Mouse (Mus musculus) G1E (cell line): ENCODE data around the gene Rpl26. TPM values are rescaled to one million over a fixed set of nuclear protein-coding genes. Genes with fewer than 3 reads are reported as not detected.
A peak's percentile ranks its signal among the peaks of the same experiment; 100 is the strongest.

Source experiments
- ATAC-seq: 2 replicates; pipeline ENCODE4 v1.8.0; 2016; ENCODE audit warnings: mild to moderate bottlenecking; ENCODE audit not compliant: insufficient number of reproducible peaks, poor library complexity, low FRiP score, severe bottlenecking; ENCODE audit errors: extremely low read depth
- DNase-seq: peaks from one replicate; pipeline ENCODE4 v3.0.0; 2012; ENCODE audit warnings: low spot score
- H3K27me3 ChIP-seq: 2 replicates; pipeline ENCODE4 v1.6.1; 2012; ENCODE audit warnings: mild to moderate bottlenecking, low read length, inconsistent platforms; ENCODE audit not compliant: insufficient read depth
- H3K36me3 ChIP-seq: replicated peaks from 2 replicates; pipeline ENCODE3; 2012; ENCODE audit warnings: mild to moderate bottlenecking, inconsistent platforms
- H3K4me1 ChIP-seq: 2 replicates; pipeline ENCODE4 v1.6.1; 2012; ENCODE audit warnings: low read depth, low read length, inconsistent platforms, mixed read lengths; ENCODE audit not compliant: insufficient read depth
- H3K4me3 ChIP-seq: 2 replicates; pipeline ENCODE4 v1.5.1; 2012; ENCODE audit warnings: low read depth, mild to moderate bottlenecking, inconsistent platforms, low read length, moderate library complexity, mixed read lengths
- H3K9me3 ChIP-seq: replicated peaks from 2 replicates; pipeline ENCODE4 v1.6.1; 2012; ENCODE audit warnings: inconsistent platforms
- CTCF ChIP-seq: IDR thresholded peaks from 2 replicates; pipeline ENCODE4 v1.5.1; 2012; ENCODE audit warnings: low read depth, low read length, inconsistent platforms, mixed read lengths
- GATA1 ChIP-seq: IDR thresholded peaks from 2 replicates; pipeline ENCODE4 v1.6.1; 2012; ENCODE audit warnings: borderline replicate concordance, low read length, inconsistent platforms, mixed read lengths
- GATA2 ChIP-seq: IDR thresholded peaks from 2 replicates; pipeline ENCODE4 v1.6.1; 2012; ENCODE audit warnings: low read depth, low read length, inconsistent platforms, borderline replicate concordance
- POLR2AphosphoS5 ChIP-seq: IDR thresholded peaks from 2 replicates; pipeline ENCODE4 v1.6.1; 2012; ENCODE audit warnings: low read depth, low read length, inconsistent platforms; ENCODE audit not compliant: insufficient replicate concordance
- TAL1 ChIP-seq: conservative IDR thresholded peaks from 2 replicates; pipeline ENCODE4 v1.6.1; 2012; ENCODE audit warnings: low read depth, low read length, inconsistent platforms, mixed read lengths
- polyA plus RNA-seq: library from polyadenylated mRNA; stranded (reverse); fragments of >175 nt; gene quantifications from 2 replicates; pipeline ENCODE4 v1.2.3, GENCODE M21; 2012
- total RNA-seq, 2 experiments: library from RNA; stranded (forward) in 1 of 2; stranded (reverse) in 1 of 2; fragments of 200-1000 nt in 1 of 2; fragments of >200 nt in 1 of 2; fragmentation: Nextera tagmentation in 1 of 2; gene quantifications; 2 replicates each; pipeline ENCODE4 v1.2.3; 2014 to 2017

Gene Rpl26
- total and polyA plus RNA-seq, 3 experiments: 273 to 4,820 (median 1,719) TPM

GRCm38 (mm10) chr11:68874841-68875240 lies 26.5 kb upstream of the Rpl26 start:
- Histone ChIP-seq H3K4me3 (no peak overlapping the region), H3K9me3 (no peaks in the 10 kb centered on the region), H3K36me3 (no peaks in the 10 kb centered on the region), H3K27me3 (peaks cover 23% of the 10 kb centered on the region; the same call in 1 of the 2 replicates), H3K4me1 (peaks cover 3% of the 10 kb centered on the region)
- ATAC-seq: no peak
- TF ChIP-seq GATA1: no peak
- TF ChIP-seq CTCF: peak; percentile 47
- DNase-seq: peak; percentile 21

DNA sequence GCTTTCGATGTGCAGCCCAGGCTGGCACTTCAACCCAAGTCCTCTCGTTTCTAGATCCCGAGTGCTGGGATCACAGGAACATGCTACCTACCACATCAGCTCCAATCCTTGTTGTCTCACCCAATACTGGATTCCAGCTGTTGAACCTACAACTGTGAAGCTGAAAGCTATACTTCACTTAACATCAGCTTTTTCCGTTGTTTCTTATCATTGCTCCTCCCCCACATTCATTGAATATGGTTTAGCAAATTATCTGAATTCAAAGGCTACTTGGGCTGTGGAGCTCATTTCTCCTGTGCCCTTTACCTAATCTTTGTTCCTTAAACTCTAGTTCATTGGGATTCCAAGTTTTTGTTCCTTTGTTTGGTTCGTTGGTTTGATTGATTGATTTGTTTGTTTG lies 22.6 kb upstream of the Rpl26 start:
- Histone ChIP-seq H3K27me3 (peaks cover 11% of the 10 kb centered on the region), H3K4me3 (no peak overlapping the region), H3K9me3 (no peaks in the 10 kb centered on the region), H3K36me3 (no peaks in the 10 kb centered on the region), H3K4me1 (peaks cover 3% of the 10 kb centered on the region)
- TF ChIP-seq POLR2AphosphoS5: no peak
- no peak for TF ChIP-seq GATA1
- TF ChIP-seq CTCF: no peak
- DNase-seq: no peak
- no peak for ATAC-seq

GRCm38 (mm10) chr11:68882107-68882506 lies 19.3 kb upstream of the Rpl26 start:
- DNase-seq: no peak
- TF ChIP-seq CTCF (no peak), GATA1 (no peak), GATA2 (no peak), POLR2AphosphoS5 (no peak), TAL1 (no peak)
- no peaks in the 10 kb centered on the region for H3K36me3 ChIP-seq
- ATAC-seq: no peak
- peaks cover 11% of the 10 kb centered on the region for H3K4me1 ChIP-seq
- H3K27me3 ChIP-seq: peaks cover 8% of the 10 kb centered on the region
- H3K9me3 ChIP-seq: no peaks in the 10 kb centered on the region
- no peak overlapping the region for H3K4me3 ChIP-seq

DNA sequence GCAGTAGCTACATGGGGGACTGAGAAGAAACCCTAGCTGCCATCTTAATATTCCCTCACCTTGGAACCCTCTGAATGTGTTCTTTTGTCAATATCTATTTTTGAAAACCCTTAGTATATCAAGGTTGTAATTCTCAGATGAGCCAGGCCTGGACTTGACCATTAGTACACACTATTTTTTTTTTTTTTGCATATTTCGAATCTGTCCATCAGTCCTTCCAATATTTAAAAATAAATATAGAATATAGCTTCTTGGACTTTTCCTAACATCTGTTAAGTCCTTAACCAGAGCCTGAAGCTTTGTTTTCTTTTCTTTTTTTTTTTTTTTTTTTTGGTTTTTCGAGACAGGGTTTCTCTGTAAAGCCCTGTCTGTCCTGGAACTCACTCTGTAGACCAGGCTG lies 17.5 kb upstream of the Rpl26 start:
- ATAC-seq: no peak
- peaks cover 15% of the 10 kb centered on the region for H3K4me1 ChIP-seq
- no peak for DNase-seq
- TF ChIP-seq GATA2 (no peak), GATA1 (no peak), TAL1 (no peak), POLR2AphosphoS5 (no peak), CTCF (no peak)
- no peaks in the 10 kb centered on the region for H3K9me3 ChIP-seq
- peaks cover 14% of the 10 kb centered on the region for H3K27me3 ChIP-seq
- H3K4me3 ChIP-seq: no peak overlapping the region
- H3K36me3 ChIP-seq: no peaks in the 10 kb centered on the region

DNA sequence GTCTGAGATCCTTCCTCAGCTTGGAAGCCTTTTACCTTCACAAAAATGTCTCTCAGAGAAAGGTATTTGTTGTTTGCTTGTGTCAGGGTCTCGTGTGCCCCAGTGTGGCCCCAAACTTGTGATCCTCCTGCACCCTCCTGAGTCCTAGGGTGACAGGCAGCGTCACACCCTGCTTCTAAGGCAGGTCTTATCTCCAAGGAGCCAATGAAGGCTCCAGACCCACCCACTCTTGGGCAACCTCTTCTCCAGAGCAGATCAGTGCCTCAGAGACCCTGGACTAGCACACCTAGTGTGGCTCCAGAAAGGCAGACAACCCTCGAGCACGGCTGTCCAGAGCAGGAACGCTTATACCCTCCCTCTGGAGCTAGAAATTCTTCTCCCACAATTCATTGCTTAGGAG lies 17.0 kb upstream of the Rpl26 start:
- no peak overlapping the region for H3K4me3 ChIP-seq
- no peaks in the 10 kb centered on the region for H3K36me3 ChIP-seq
- TF ChIP-seq GATA1: no peak
- TF ChIP-seq TAL1: no peak
- TF ChIP-seq CTCF: no peak
- no peak for TF ChIP-seq POLR2AphosphoS5
- TF ChIP-seq GATA2: no peak
- peaks cover 15% of the 10 kb centered on the region for H3K27me3 ChIP-seq
- no peak for ATAC-seq
- DNase-seq: no peak
- no peaks in the 10 kb centered on the region for H3K9me3 ChIP-seq
- H3K4me1 ChIP-seq: peaks cover 19% of the 10 kb centered on the region

- TF ChIP-seq GATA2 (no peak), TAL1 (no peak), GATA1 (no peak), CTCF (no peak), POLR2AphosphoS5 (no peak)
- Histone ChIP-seq H3K4me3 (no peak overlapping the region), H3K36me3 (no peaks in the 10 kb centered on the region), H3K9me3 (no peaks in the 10 kb centered on the region), H3K27me3 (peaks cover 20% of the 10 kb centered on the region), H3K4me1 (peaks cover 25% of the 10 kb centered on the region)
- ATAC-seq (no peak), DNase-seq (no peak)
Measured at GRCm38 (mm10) chr11:68886091-68886490, 15.3 kb upstream of the Rpl26 start.

- Histone ChIP-seq H3K9me3 (no peaks in the 10 kb centered on the region), H3K4me1 (peaks cover 30% of the 10 kb centered on the region), H3K27me3 (peaks cover 34% of the 10 kb centered on the region), H3K4me3 (no peak within 1 kb of the TSS), H3K36me3 (no peaks in the 10 kb centered on the region)
- ATAC-seq (no peak), DNase-seq (no peak)
- TF ChIP-seq POLR2AphosphoS5: no peak
Measured at GRCm38 (mm10) chr11:68888253-68888652, 13.1 kb upstream of the Rpl26 start, which contains the start of gene Rnf222. TSS of gene Rnf222 (plus strand) at chr11:68888553.
